Mouse (Mus musculus) cerebellum, postnatal 10 days (tissue): ENCODE data around the gene Rtn1.

ENCODE experiments used
- DNase-seq, 2 experiments: peaks; one replicate each; pipeline ENCODE4 v3.0.0; 2021; ENCODE audit warnings: mixed read lengths in 2 of 2

The Rtn1 gene

GRCm38 (mm10) chr12:72408954-72409353 lies at the start of gene Rtn1:
Gene Rtn1, minus strand, starts transcription at chr12:72409054.
- DNase-seq, result no peak

- DNase-seq, result no peak
Measured at GRCm38 (mm10) chr12:72453941-72454340, 45.1 kb upstream of the Rtn1 start.

- DNase-seq, result peak; percentile 66 to 75
Measured at GRCm38 (mm10) chr12:72441839-72442576, 33.2 kb upstream of the Rtn1 start, which contains the start of gene Lrrc9. Gene Lrrc9, plus strand, starts transcription at chr12:72441866.

GRCm38 (mm10) chr12:72438961-72439480 lies 30.2 kb upstream of the Rtn1 start:
- DNase-seq, result no peak

- peak; percentile 83 to 89 for DNase-seq
Measured at GRCm38 (mm10) chr12:72437676-72438341, 29.0 kb upstream of the Rtn1 start.

GRCm38 (mm10) chr12:72433241-72433865 lies 24.5 kb upstream of the Rtn1 start:
- peak; percentile 38 to 45 for DNase-seq

- peak; percentile 22 to 44 for DNase-seq
Measured at GRCm38 (mm10) chr12:72432209-72432608, 23.4 kb upstream of the Rtn1 start.

- DNase-seq, result peak; percentile 93 to 94
Measured at GRCm38 (mm10) chr12:72427722-72428126, 18.9 kb upstream of the Rtn1 start.

GRCm38 (mm10) chr12:72422681-72423080 lies 13.8 kb upstream of the Rtn1 start:
- DNase-seq, result no peak

GRCm38 (mm10) chr12:72417762-72418161 lies 8.9 kb upstream of the Rtn1 start:
- peak; percentile 67 to 68 for DNase-seq

- peak; percentile 81 to 83 for DNase-seq
Measured at GRCm38 (mm10) chr12:72408111-72408891, 553 bp downstream of the Rtn1 start.

GRCm38 (mm10) chr12:72407721-72408110 lies 1.1 kb downstream of the Rtn1 start:
- peak in 1 of 2 experiments; percentile 51 for DNase-seq

- peak; percentile 63 to 64 for DNase-seq
Measured at GRCm38 (mm10) chr12:72407146-72407545, 1.7 kb downstream of the Rtn1 start.

- no peak for DNase-seq
Measured at GRCm38 (mm10) chr12:72405031-72405430, 3.8 kb downstream of the Rtn1 start.

GRCm38 (mm10) chr12:72393046-72393805 lies 15.6 kb downstream of the Rtn1 start:
- DNase-seq, result no peak

- DNase-seq, result no peak
Measured at GRCm38 (mm10) chr12:72390346-72390745, 18.5 kb downstream of the Rtn1 start.

GRCm38 (mm10) chr12:72389377-72390103 lies 19.3 kb downstream of the Rtn1 start:
- DNase-seq, result peak; percentile 60 to 65

GRCm38 (mm10) chr12:72388835-72389234 lies 20.0 kb downstream of the Rtn1 start:
- DNase-seq, result no peak

- DNase-seq, result no peak
Measured at GRCm38 (mm10) chr12:72388135-72388534, 20.7 kb downstream of the Rtn1 start.

- no peak for DNase-seq
Measured at GRCm38 (mm10) chr12:72376309-72376708, 32.5 kb downstream of the Rtn1 start.

GRCm38 (mm10) chr12:72374823-72375225 lies 34.0 kb downstream of the Rtn1 start:
- DNase-seq, result peak; percentile 74 to 75
